Mouse (Mus musculus): ENCODE measurements at regions not wholly inside any gene's neighbourhood (a gene's known extent, or its start where the extent isn't known, plus 50 kb on each side); places are given as distances from the start of the nearest gene placed in this dataset.
A peak's percentile ranks its signal among the peaks of the same experiment; 100 is the strongest.

- 82% methylated on average over 1 of the region's 1 CpGs for WGBS
- TF ChIP-seq CTCF (IDR thresholded peaks at IDR 0.05; ENCODE audit: low read depth): no peak
- H3K36me3 ChIP-seq (ENCODE audit: insufficient read depth): no peaks in the 10 kb centered on the region
- no peak overlapping the region for H3K9ac ChIP-seq
- no peak overlapping the region for H3K4me3 ChIP-seq (ENCODE audit: low read depth, low read length)
- no peaks in the 10 kb centered on the region for H3K9me3 ChIP-seq (ENCODE audit: low read depth, low read length)
- no peaks in the 10 kb centered on the region for H3K27me3 ChIP-seq (ENCODE audit: insufficient read depth, low read length)
- DNase-seq (no peak), ATAC-seq (ENCODE audit: insufficient read depth) (no peak)
- H3K4me1 ChIP-seq (ENCODE audit: insufficient read depth): no peaks in the 10 kb centered on the region
- no peak overlapping the region for H3K27ac ChIP-seq (ENCODE audit: low read depth)
- no peak overlapping the region for H3K4me2 ChIP-seq
Measured at GRCm38 (mm10) chr4:73051511-73051910, 199.1 kb upstream of the Aldoart1 start.

GRCm38 (mm10) chr4:73047804-73048203 is 195.4 kb upstream of the Aldoart1 start:
- H3K36me3 ChIP-seq (ENCODE audit: insufficient read depth): no peaks in the 10 kb centered on the region
- H3K9ac ChIP-seq: no peak overlapping the region
- no peaks in the 10 kb centered on the region for H3K27me3 ChIP-seq (ENCODE audit: insufficient read depth, low read length)
- no peaks in the 10 kb centered on the region for H3K4me1 ChIP-seq (ENCODE audit: insufficient read depth)
- WGBS: 52% methylated on average over 2 of the region's 2 CpGs
- ATAC-seq (ENCODE audit: insufficient read depth): peak; percentile 28; the same call in 1 of the 2 replicates
- H3K4me3 ChIP-seq (ENCODE audit: low read depth, low read length): no peak overlapping the region
- H3K9me3 ChIP-seq (ENCODE audit: low read depth, low read length): no peaks in the 10 kb centered on the region
- peak; percentile 27 for DNase-seq
- TF ChIP-seq CTCF (IDR thresholded peaks at IDR 0.05; ENCODE audit: low read depth): no peak
- no peak overlapping the region for H3K4me2 ChIP-seq
- H3K27ac ChIP-seq (ENCODE audit: low read depth): no peak overlapping the region

- H3K27ac ChIP-seq (ENCODE audit: low read depth): no peak overlapping the region
- no peak; the same call in 1 of the 2 replicates for ATAC-seq (ENCODE audit: insufficient read depth)
Measured at GRCm38 (mm10) chr4:73044356-73044755, 191.9 kb upstream of the Aldoart1 start.

DNA sequence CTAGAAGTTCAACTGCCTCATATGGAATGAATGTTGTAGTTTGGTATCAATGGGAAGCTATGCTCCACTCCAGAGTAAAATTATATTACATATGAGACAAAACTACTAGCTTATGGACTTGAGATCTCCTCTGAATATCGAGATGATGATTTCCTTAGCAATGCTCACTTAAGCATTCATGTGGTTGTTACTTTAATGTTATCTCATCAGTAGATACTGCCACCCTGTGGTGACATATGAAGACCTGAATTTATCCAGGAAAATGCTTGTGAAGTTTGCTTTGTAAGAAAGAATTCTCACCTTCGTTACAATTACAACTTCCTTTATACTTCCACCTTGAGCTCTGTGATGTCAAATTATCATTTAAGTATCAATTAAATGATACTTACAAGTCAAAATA is 190.2 kb upstream of the Aldoart1 start:
- peak; percentile 80 for DNase-seq
- 9% methylated on average over 2 of the region's 2 CpGs for WGBS

More at GRCm38 (mm10) chr4:73044356-73044755, 191.9 kb upstream of the Aldoart1 start:
- no peaks in the 10 kb centered on the region for H3K27me3 ChIP-seq (ENCODE audit: insufficient read depth, low read length)
- no peak overlapping the region for H3K4me2 ChIP-seq
- H3K4me1 ChIP-seq (ENCODE audit: insufficient read depth): no peaks in the 10 kb centered on the region
- no peak for TF ChIP-seq CTCF (IDR thresholded peaks at IDR 0.05; ENCODE audit: low read depth)
- H3K4me3 ChIP-seq (ENCODE audit: low read depth, low read length): no peak overlapping the region
- H3K36me3 ChIP-seq (ENCODE audit: insufficient read depth): no peaks in the 10 kb centered on the region
- peak; percentile 46 for DNase-seq
- H3K9ac ChIP-seq: no peak overlapping the region
- no peaks in the 10 kb centered on the region for H3K9me3 ChIP-seq (ENCODE audit: low read depth, low read length)
- WGBS: 5% methylated on average over 2 of the region's 2 CpGs

DNA sequence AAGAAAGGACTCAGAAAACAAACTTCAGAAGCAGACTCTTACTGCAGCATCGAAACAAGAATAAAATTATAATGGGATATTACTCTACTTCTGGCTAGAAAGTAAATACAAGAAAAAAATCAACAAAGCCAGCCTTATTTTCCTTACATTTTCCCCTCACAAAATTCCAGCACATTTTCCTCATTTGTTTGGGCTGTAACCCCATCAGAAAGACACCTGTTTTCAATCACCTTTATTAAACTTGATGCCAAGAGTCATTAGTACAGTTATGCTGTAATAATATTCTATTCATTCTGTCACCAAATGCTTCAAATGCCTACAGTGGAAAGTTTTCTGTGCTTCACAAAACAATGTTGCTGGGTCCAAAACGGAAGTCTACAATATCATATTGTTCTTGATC is 189.1 kb upstream of the Aldoart1 start:
- 73% methylated on average over 2 of the region's 2 CpGs for WGBS
- no peak for ATAC-seq (ENCODE audit: insufficient read depth)
- no peak overlapping the region for H3K27ac ChIP-seq (ENCODE audit: low read depth)

More for the DNA sequence above, 190.2 kb upstream of the Aldoart1 start:
- Histone ChIP-seq H3K4me3 (ENCODE audit: low read depth, low read length) (no peak overlapping the region), H3K27me3 (ENCODE audit: insufficient read depth, low read length) (no peaks in the 10 kb centered on the region), H3K36me3 (ENCODE audit: insufficient read depth) (no peaks in the 10 kb centered on the region), H3K4me1 (ENCODE audit: insufficient read depth) (no peaks in the 10 kb centered on the region), H3K4me2 (no peak overlapping the region), H3K9ac (no peak overlapping the region), H3K9me3 (ENCODE audit: low read depth, low read length) (no peaks in the 10 kb centered on the region), H3K27ac (ENCODE audit: low read depth) (no peak overlapping the region)
- peak; percentile 70 for TF ChIP-seq CTCF (IDR thresholded peaks at IDR 0.05; ENCODE audit: low read depth)
- no peak for ATAC-seq (ENCODE audit: insufficient read depth)

GRCm38 (mm10) chr4:72997686-72998085 is 145.3 kb upstream of the Aldoart1 start:
- Histone ChIP-seq H3K4me1 (ENCODE audit: insufficient read depth) (no peaks in the 10 kb centered on the region), H3K4me2 (no peak overlapping the region), H3K9ac (no peak overlapping the region), H3K27me3 (ENCODE audit: insufficient read depth, low read length) (no peaks in the 10 kb centered on the region), H3K27ac (ENCODE audit: low read depth) (no peak overlapping the region), H3K4me3 (ENCODE audit: low read depth, low read length) (no peak overlapping the region), H3K36me3 (ENCODE audit: insufficient read depth) (no peaks in the 10 kb centered on the region), H3K9me3 (ENCODE audit: low read depth, low read length) (no peaks in the 10 kb centered on the region)
- ATAC-seq (ENCODE audit: insufficient read depth): no peak
- TF ChIP-seq CTCF (IDR thresholded peaks at IDR 0.05; ENCODE audit: low read depth): no peak
- DNase-seq: no peak
- 41% methylated on average over 1 of the region's 1 CpGs for WGBS

More for the DNA sequence above, 189.1 kb upstream of the Aldoart1 start:
- Histone ChIP-seq H3K9ac (no peak overlapping the region), H3K9me3 (ENCODE audit: low read depth, low read length) (no peaks in the 10 kb centered on the region), H3K27me3 (ENCODE audit: insufficient read depth, low read length) (no peaks in the 10 kb centered on the region), H3K36me3 (ENCODE audit: insufficient read depth) (no peaks in the 10 kb centered on the region), H3K4me2 (no peak overlapping the region), H3K4me1 (ENCODE audit: insufficient read depth) (no peaks in the 10 kb centered on the region), H3K4me3 (ENCODE audit: low read depth, low read length) (no peak overlapping the region)
- DNase-seq: no peak
- no peak for TF ChIP-seq CTCF (IDR thresholded peaks at IDR 0.05; ENCODE audit: low read depth)

DNA sequence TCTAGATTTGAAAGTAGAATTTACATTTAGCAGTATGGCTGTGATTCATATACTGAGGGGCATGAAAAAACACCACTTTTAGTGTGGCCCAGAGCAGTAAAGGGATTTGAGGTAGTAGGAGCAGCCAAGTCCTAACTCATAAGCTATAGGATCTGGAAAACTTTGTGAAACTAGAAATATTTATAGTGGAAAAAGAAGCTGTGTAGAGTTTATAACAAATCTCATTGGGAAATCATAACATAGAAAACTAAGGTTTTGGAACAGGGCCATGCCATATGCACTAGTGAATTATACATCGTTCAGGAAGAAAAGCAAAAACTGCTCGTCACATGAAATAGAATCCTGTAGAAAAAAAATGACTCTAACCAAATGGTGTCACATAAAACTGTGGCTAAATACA is 143.7 kb upstream of the Aldoart1 start:
- Histone ChIP-seq H3K4me2 (no peak overlapping the region), H3K36me3 (ENCODE audit: insufficient read depth) (no peaks in the 10 kb centered on the region), H3K9ac (no peak overlapping the region), H3K4me1 (ENCODE audit: insufficient read depth) (no peaks in the 10 kb centered on the region), H3K4me3 (ENCODE audit: low read depth, low read length) (no peak overlapping the region), H3K27ac (ENCODE audit: low read depth) (no peak overlapping the region), H3K9me3 (ENCODE audit: low read depth, low read length) (no peaks in the 10 kb centered on the region), H3K27me3 (ENCODE audit: insufficient read depth, low read length) (no peaks in the 10 kb centered on the region)
- TF ChIP-seq CTCF (IDR thresholded peaks at IDR 0.05; ENCODE audit: low read depth): no peak
- peak; percentile 4 for DNase-seq
- 43% methylated on average over 2 of the region's 2 CpGs for WGBS
- no peak for ATAC-seq (ENCODE audit: insufficient read depth)
